Mouse (Mus musculus) heart, adult 2 months (tissue): ENCODE data around the gene Tanc2. TPM values are rescaled to one million over a fixed set of nuclear protein-coding genes. Genes with fewer than 3 reads are reported as not detected.

Experiments
- DNase-seq, 2 experiments: peaks; one replicate each; pipeline ENCODE4 v3.0.0; 2021
- H3K27ac ChIP-seq: fragments of 200-600 bp; 2 replicates; pipeline ENCODE4 v1.8.1; 2022
- H3K27me3 ChIP-seq: fragments of 200-500 bp; 2 replicates; pipeline ENCODE4 v1.6.1; 2012; ENCODE audit warnings: mild to moderate bottlenecking, low read length, inconsistent platforms, mixed read lengths; ENCODE audit not compliant: control insufficient read depth, insufficient read depth
- H3K36me3 ChIP-seq: fragments of 200-500 bp; 2 replicates; pipeline ENCODE4 v1.6.1; 2012; ENCODE audit warnings: low read length, inconsistent platforms; ENCODE audit not compliant: control insufficient read depth, insufficient read depth
- H3K4me1 ChIP-seq: fragments of 200-500 bp; 2 replicates; pipeline ENCODE4 v1.6.1; 2011; ENCODE audit warnings: low read length; ENCODE audit not compliant: control insufficient read depth, insufficient read depth
- H3K4me3 ChIP-seq: fragments of 200-600 bp; 2 replicates; pipeline ENCODE4 v1.8.1; 2022
- H3K79me2 ChIP-seq: fragments of 200-500 bp; replicated peaks from 2 replicates; pipeline ENCODE4 v1.6.1; 2012; ENCODE audit warnings: mild to moderate bottlenecking, inconsistent platforms, low read length, moderate library complexity, mixed read lengths; ENCODE audit not compliant: control insufficient read depth, insufficient read depth
- H3K9ac ChIP-seq: fragments of 200-500 bp; 2 replicates; pipeline ENCODE4 v1.6.1; 2012; ENCODE audit warnings: low read depth, mild to moderate bottlenecking, control low read depth, inconsistent platforms, low read length, mixed read lengths
- CTCF ChIP-seq: fragments of 200-600 bp; IDR thresholded peaks from 2 replicates; pipeline ENCODE4 v1.8.1; 2022; ENCODE audit warnings: antibody characterized with exemption, mild to moderate bottlenecking, moderate library complexity
- EP300 ChIP-seq: fragments of 200-500 bp; IDR thresholded peaks from 2 replicates; pipeline ENCODE4 v1.6.1; 2011; ENCODE audit warnings: low read depth, low read length, control low read depth; ENCODE audit not compliant: insufficient read depth
- POLR2A ChIP-seq: fragments of 200-500 bp; IDR thresholded peaks from 2 replicates; pipeline ENCODE4 v1.6.1; 2011; ENCODE audit warnings: mild to moderate bottlenecking, low read depth, low read length, control low read depth; ENCODE audit not compliant: insufficient read depth
- WGBS: fragments of 180-500 bp; shearing (Covaris S2); methylation state at CpG from one replicate; pipeline ENCODE4 v1.1.7; 2018; 5-methylcytosine and 5-hydroxymethylcytosine counted together
- intact Hi-C: fragments of 180-260 bp; cut with DNase I; formaldehyde crosslinking; loops from one replicate; pipeline ENCODE4 v1.15.1; 2025
- polyA plus RNA-seq: library from polyadenylated mRNA; depleted of rRNA; stranded (reverse); fragments of >200 nt; gene quantifications from 2 replicates; pipeline ENCODE4 v1.2.3, GENCODE M21; 2012
- total RNA-seq, 2 experiments: library from RNA; stranded (reverse); gene quantifications; 2 replicates each; pipeline ENCODE4 v1.2.3; 2021

Gene Tanc2
- total and polyA plus RNA-seq, 3 experiments, result 3.5 to 15.2 (median 11.9) TPM

DNA sequence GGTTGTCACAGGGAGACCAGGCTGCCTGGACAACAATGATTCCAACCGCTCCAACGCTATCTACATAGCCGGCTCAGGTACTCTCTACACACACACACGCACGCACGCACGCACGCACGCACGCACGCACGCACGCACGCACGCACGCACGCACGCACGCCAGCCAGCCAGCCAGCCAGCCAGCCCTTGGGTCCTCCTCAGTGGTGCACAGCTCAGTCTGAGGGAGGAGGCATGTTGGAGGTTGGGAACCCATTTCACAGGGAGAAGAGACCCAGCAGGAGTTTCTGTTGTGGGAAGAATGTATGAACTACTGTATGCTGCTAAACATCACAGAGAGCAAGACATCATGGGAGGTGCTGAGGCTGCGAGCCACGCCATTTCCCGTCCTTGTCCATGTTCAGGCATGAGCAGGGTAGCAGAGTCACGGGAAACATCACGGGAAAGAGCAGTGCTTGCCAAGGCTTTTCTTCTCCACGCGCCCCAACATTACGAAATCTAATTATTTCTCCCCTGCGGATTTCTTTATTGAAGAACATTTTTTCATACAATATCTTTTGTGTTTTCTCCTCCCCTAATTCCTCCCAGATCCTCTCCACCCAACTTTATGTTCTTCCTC is 366.1 kb downstream of the Tanc2 start:
- intact Hi-C loops, result no loop called here
- Histone ChIP-seq H3K4me1 (peaks cover 20% of the 10 kb centered on the region), H3K4me3 (no peak overlapping the region), H3K79me2 (no peaks in the 10 kb centered on the region), H3K9ac (no peak overlapping the region), H3K36me3 (no peaks in the 10 kb centered on the region), H3K27me3 (no peaks in the 10 kb centered on the region), H3K27ac (no peak overlapping the region)
- WGBS, result 87% methylated on average over 28 of the region's 28 CpGs
- TF ChIP-seq EP300 (no peak), CTCF (no peak), POLR2A (no peak)
- no peak for DNase-seq

DNA sequence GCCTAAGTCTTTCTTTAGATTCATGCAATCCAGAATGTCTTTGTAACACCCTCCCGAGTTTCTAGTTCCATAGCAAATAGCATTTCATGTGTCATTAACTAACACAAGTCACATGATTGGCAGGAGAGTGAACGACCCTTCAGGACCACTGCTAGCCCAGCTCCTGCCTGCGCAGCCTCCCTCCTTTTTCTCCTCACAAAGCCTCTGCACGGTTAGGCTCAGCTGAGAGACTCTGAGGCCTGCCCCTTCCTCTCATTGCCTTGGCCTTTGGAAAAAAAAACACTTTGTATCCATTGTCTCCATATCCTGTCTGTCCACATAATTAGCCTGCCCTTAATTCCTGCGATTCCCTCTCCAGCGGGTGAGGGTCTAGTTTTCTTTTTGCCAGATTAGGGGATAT is 367.7 kb downstream of the Tanc2 start:
- Histone ChIP-seq H3K27ac (peak overlapping the region; percentile 57), H3K79me2 (no peaks in the 10 kb centered on the region), H3K9ac (no peak overlapping the region), H3K27me3 (no peaks in the 10 kb centered on the region), H3K4me3 (no peak overlapping the region), H3K36me3 (no peaks in the 10 kb centered on the region), H3K4me1 (peaks cover 18% of the 10 kb centered on the region)
- intact Hi-C loops, result no loop called here
- TF ChIP-seq POLR2A, result peak; percentile 68
- 0 out of 2 replicates have a peak, but pooled peaks have one; percentile 9 for TF ChIP-seq EP300
- TF ChIP-seq CTCF, result no peak
- 49% methylated on average over 6 of the region's 6 CpGs for WGBS
- DNase-seq, result no peak

DNA sequence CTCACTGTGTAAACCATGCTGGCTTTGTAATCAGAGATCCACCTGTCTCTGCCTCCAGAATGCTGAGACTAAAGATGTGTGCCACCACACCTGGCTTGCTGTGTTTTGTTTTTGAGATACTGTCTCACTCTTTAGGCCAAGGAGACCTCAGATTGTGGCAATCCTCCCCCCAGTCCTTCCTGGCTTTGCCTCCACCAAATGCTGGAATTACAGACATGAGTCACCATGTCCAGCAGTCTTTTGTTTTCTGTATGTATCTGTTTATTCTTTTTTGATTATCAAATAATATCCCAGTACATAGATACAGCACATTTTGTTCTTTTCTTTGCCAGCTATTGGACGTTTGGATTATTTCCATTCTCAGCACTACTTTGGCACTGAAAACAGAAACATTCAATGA is 368.8 kb downstream of the Tanc2 start:
- peaks cover 15% of the 10 kb centered on the region for H3K4me1 ChIP-seq
- no peak for DNase-seq
- H3K27me3 ChIP-seq, result no peaks in the 10 kb centered on the region
- H3K79me2 ChIP-seq, result no peaks in the 10 kb centered on the region
- intact Hi-C loops, result loop anchor here (2.0 kb wide), 1 partner anchor 14 kb away; no protein-coding TSS in a partner anchor
- no peak overlapping the region for H3K4me3 ChIP-seq
- TF ChIP-seq CTCF (no peak), POLR2A (no peak), EP300 (no peak)
- H3K36me3 ChIP-seq, result no peaks in the 10 kb centered on the region
- 13% methylated on average over 1 of the region's 1 CpGs for WGBS
- no peak overlapping the region for H3K9ac ChIP-seq
- H3K27ac ChIP-seq, result no peak overlapping the region; the same call in 1 of the 2 replicates

DNA sequence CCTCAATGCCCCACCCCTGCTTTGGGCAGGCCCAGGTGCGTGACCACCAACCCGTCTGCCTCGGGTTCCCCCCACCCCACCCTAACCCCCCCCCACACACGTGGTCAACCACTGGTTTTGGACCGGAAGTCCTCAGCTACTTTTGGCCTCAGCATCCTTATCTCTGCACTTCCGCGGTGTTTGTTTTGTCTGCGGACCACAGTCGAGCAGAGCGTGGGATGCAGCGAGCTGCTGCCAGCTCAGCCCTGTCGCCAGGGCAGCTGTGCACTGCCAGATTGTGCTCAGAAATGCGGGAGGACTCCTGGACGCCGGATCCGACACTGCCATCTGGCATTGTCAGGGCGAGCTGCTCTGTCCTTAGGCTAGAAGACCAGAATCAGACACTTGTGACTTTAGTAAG is 369.6 kb downstream of the Tanc2 start:
- Histone ChIP-seq H3K4me3 (no peak overlapping the region), H3K27me3 (no peaks in the 10 kb centered on the region), H3K27ac (peak overlapping the region; percentile 31), H3K79me2 (no peaks in the 10 kb centered on the region), H3K9ac (no peak overlapping the region), H3K36me3 (no peaks in the 10 kb centered on the region), H3K4me1 (peaks cover 15% of the 10 kb centered on the region)
- WGBS, result 4% methylated on average over 17 of the region's 17 CpGs
- peak in 1 of 2 experiments; percentile 51 for DNase-seq
- intact Hi-C loops, result loop anchor here (2.0 kb wide), 1 partner anchor 15 kb away; no protein-coding TSS in a partner anchor
- TF ChIP-seq EP300 (0 out of 2 replicates have a peak, but pooled peaks have one; percentile 8), CTCF (no peak)

DNA sequence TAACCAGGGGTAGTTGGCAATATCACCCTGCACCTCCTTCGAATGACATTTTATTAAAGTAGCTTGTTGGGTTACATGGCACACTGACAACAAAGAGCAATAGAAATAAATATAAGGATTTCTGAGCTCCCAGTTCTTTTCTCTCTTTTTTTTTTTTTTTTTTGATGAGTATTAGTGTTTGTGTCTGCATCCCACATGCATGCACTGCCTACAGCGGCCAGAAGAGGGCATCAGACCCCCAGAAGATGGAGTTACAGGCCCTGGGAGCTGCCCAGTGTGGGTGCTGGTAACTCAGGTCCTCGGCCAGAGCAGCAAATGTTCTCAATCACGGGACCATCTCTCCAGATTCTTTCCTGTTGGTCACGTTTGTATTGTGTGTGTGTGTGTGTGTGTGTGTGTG is 374.9 kb downstream of the Tanc2 start:
- H3K27me3 ChIP-seq, result no peaks in the 10 kb centered on the region

DNA sequence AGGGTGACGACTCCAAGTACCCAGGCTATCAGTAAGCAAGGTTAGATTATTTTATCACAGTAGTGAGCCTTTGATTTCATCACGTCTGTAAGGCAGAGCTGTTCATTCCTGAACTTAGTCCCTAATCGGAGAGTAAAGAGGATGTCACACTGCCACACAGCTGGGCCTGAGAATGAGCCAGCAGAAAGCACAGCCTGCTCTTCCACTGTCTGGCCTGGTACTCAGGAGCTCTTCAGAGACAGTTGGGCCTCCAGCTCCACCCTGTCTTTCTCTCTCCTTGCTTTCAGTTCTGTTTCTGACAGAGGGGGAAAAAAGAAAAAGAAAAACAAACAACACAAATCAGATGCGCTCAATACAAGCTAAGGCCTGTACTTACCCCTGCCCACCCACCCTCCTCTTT is 376.5 kb downstream of the Tanc2 start:
- Histone ChIP-seq H3K27ac (no peak overlapping the region), H3K4me1 (peaks cover 3% of the 10 kb centered on the region), H3K36me3 (no peaks in the 10 kb centered on the region), H3K9ac (no peak overlapping the region), H3K4me3 (no peak overlapping the region), H3K27me3 (no peaks in the 10 kb centered on the region), H3K79me2 (no peaks in the 10 kb centered on the region)
- DNase-seq, result no peak
- TF ChIP-seq EP300 (no peak), CTCF (no peak), POLR2A (no peak)
- 81% methylated on average over 4 of the region's 4 CpGs for WGBS
- intact Hi-C loops, result no loop called here

More for the DNA sequence above, 374.9 kb downstream of the Tanc2 start:
- TF ChIP-seq POLR2A (no peak), CTCF (peak; percentile 31), EP300 (no peak)
- Histone ChIP-seq H3K79me2 (no peaks in the 10 kb centered on the region), H3K36me3 (no peaks in the 10 kb centered on the region), H3K9ac (no peak overlapping the region), H3K27ac (no peak overlapping the region), H3K4me1 (peaks cover 4% of the 10 kb centered on the region), H3K4me3 (no peak overlapping the region)
- intact Hi-C loops, result no loop called here
- WGBS, result 71% methylated on average over 5 of the region's 5 CpGs
- no peak for DNase-seq
